Mouse (Mus musculus) liver (tissue): Measurements from ENCODE around the gene Gm37240.

Source experiments
- DNase-seq: peaks from one replicate; pipeline ENCODE4 v3.0.0-alpha.2; 2020; ENCODE audit warnings: mixed read lengths

Gm37240 gene

GRCm38 (mm10) chr3:85172532-85172931, 714.8 kb downstream of the Gm37240 start:
- no peak for DNase-seq

GRCm38 (mm10) chr3:85172096-85172495, 715.2 kb downstream of the Gm37240 start:
- no peak for DNase-seq

- DNase-seq, result no peak
Observed at GRCm38 (mm10) chr3:85168816-85169215, 718.5 kb downstream of the Gm37240 start.

- DNase-seq, result no peak
Observed at GRCm38 (mm10) chr3:85164931-85165330, 722.4 kb downstream of the Gm37240 start.

- DNase-seq, result no peak
Observed at GRCm38 (mm10) chr3:85163396-85163795, 723.9 kb downstream of the Gm37240 start.

- no peak for DNase-seq
Observed at GRCm38 (mm10) chr3:85162430-85162829, 724.9 kb downstream of the Gm37240 start.

- DNase-seq, result no peak
Observed at GRCm38 (mm10) chr3:85160816-85161215, 726.5 kb downstream of the Gm37240 start.

- no peak for DNase-seq
Observed at GRCm38 (mm10) chr3:85159631-85160030, 727.7 kb downstream of the Gm37240 start.

- no peak for DNase-seq
Observed at GRCm38 (mm10) chr3:85148816-85149215, 738.5 kb downstream of the Gm37240 start.

GRCm38 (mm10) chr3:85148038-85148550, 739.2 kb downstream of the Gm37240 start:
- no peak for DNase-seq

- DNase-seq, result no peak
Observed at GRCm38 (mm10) chr3:85145568-85145967, 741.8 kb downstream of the Gm37240 start.

GRCm38 (mm10) chr3:85145076-85145475, 742.2 kb downstream of the Gm37240 start:
- DNase-seq, result no peak

GRCm38 (mm10) chr3:85144425-85144824, 742.9 kb downstream of the Gm37240 start:
- no peak for DNase-seq

GRCm38 (mm10) chr3:85140488-85140887, 746.8 kb downstream of the Gm37240 start:
- no peak for DNase-seq

GRCm38 (mm10) chr3:85138407-85138806, 748.9 kb downstream of the Gm37240 start:
- no peak for DNase-seq

GRCm38 (mm10) chr3:85133561-85133960, 753.8 kb downstream of the Gm37240 start:
- no peak for DNase-seq

- DNase-seq, result no peak
Observed at GRCm38 (mm10) chr3:85131878-85132277, 755.4 kb downstream of the Gm37240 start.

- DNase-seq, result no peak
Observed at GRCm38 (mm10) chr3:85128546-85128945, 758.8 kb downstream of the Gm37240 start.

- DNase-seq, result no peak
Observed at GRCm38 (mm10) chr3:85126970-85127369, 760.3 kb downstream of the Gm37240 start.

GRCm38 (mm10) chr3:85125471-85125870, 761.8 kb downstream of the Gm37240 start:
- no peak for DNase-seq

- DNase-seq, result no peak
Observed at GRCm38 (mm10) chr3:85124924-85125323, 762.4 kb downstream of the Gm37240 start.

- no peak for DNase-seq
Observed at GRCm38 (mm10) chr3:85124410-85124809, 762.9 kb downstream of the Gm37240 start.

GRCm38 (mm10) chr3:85117702-85118101, 769.6 kb downstream of the Gm37240 start:
- DNase-seq, result no peak

GRCm38 (mm10) chr3:85117014-85117413, 770.3 kb downstream of the Gm37240 start:
- no peak for DNase-seq

- DNase-seq, result no peak
Observed at GRCm38 (mm10) chr3:85115959-85116543, 771.3 kb downstream of the Gm37240 start.
